Mouse (Mus musculus) heart, postnatal 0 days (tissue): Measurements from ENCODE around the gene Abca7.

Experiments
- CTCF ChIP-seq: IDR thresholded peaks from 2 replicates; pipeline ENCODE4 v1.5.1; 2016; ENCODE audit warnings: antibody characterized with exemption, control low read depth, low read depth
- EP300 ChIP-seq: IDR thresholded peaks from 2 replicates; pipeline ENCODE4 v1.6.1; 2016; ENCODE audit warnings: antibody characterized with exemption, low read depth

DNA sequence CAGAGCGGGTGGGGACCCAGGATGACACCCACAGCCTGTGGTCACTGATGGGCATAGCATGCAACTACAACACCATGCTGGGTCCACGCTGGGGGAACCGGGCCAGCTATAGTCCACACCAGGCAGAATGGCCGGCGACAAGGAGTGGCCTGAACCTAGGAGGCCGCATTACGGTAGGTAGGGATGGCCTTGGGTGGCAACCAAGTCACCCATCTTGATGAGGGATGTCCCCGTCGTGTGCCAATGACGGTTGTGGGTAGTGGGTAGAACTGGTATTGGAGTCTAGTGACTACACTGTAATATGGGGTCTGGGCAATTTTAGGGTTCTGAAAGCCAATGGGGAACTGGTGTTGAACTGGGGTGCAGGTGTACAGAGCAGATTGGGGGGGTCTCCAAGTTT is 20.6 kb downstream of the Abca7 start:
- no peak for TF ChIP-seq CTCF
- no peak for TF ChIP-seq EP300
